Mouse (Mus musculus) cerebellum, adult 11-12 months (tissue): ENCODE results near the gene Atg7.

Experiments used
- DNase-seq: peaks from one replicate; pipeline ENCODE4 v3.0.0; 2022

The Atg7 gene

GRCm38 (mm10) chr6:114860677-114861568, 218.0 kb downstream of the Atg7 start:
- no peak for DNase-seq

- peak; percentile 82 for DNase-seq
These were observed 218.7 kb downstream of the Atg7 start for GRCm38 (mm10) chr6:114861591-114861990.

- no peak for DNase-seq
These were observed 219.1 kb downstream of the Atg7 start for GRCm38 (mm10) chr6:114862046-114862445.

GRCm38 (mm10) chr6:114863501-114863900, 220.6 kb downstream of the Atg7 start:
- no peak for DNase-seq

GRCm38 (mm10) chr6:114864421-114864820, 221.5 kb downstream of the Atg7 start:
- no peak for DNase-seq

GRCm38 (mm10) chr6:114866078-114866477, 223.2 kb downstream of the Atg7 start:
- DNase-seq: no peak

GRCm38 (mm10) chr6:114866619-114867018, 223.7 kb downstream of the Atg7 start:
- DNase-seq: no peak

GRCm38 (mm10) chr6:114868656-114869055, 225.8 kb downstream of the Atg7 start:
- DNase-seq: no peak

- no peak for DNase-seq
These were observed 226.7 kb downstream of the Atg7 start for GRCm38 (mm10) chr6:114869501-114870076.

- DNase-seq: no peak
These were observed 228.2 kb downstream of the Atg7 start for GRCm38 (mm10) chr6:114871010-114871660.

- no peak for DNase-seq
These were observed 230.9 kb downstream of the Atg7 start for GRCm38 (mm10) chr6:114873808-114874137.

GRCm38 (mm10) chr6:114874138-114874928, 231.4 kb downstream of the Atg7 start:
- peak; percentile 73 for DNase-seq

- DNase-seq: peak; percentile 89
These were observed 232.2 kb downstream of the Atg7 start for GRCm38 (mm10) chr6:114875018-114875558.

GRCm38 (mm10) chr6:114876033-114876432, 233.1 kb downstream of the Atg7 start:
- DNase-seq: no peak

GRCm38 (mm10) chr6:114876546-114876945, 233.6 kb downstream of the Atg7 start:
- DNase-seq: no peak

GRCm38 (mm10) chr6:114878841-114879520, 236.1 kb downstream of the Atg7 start:
- no peak for DNase-seq

GRCm38 (mm10) chr6:114880798-114881197, 237.9 kb downstream of the Atg7 start:
- DNase-seq: no peak

GRCm38 (mm10) chr6:114882212-114882611, 239.3 kb downstream of the Atg7 start:
- DNase-seq: no peak

GRCm38 (mm10) chr6:114882675-114883074, 239.8 kb downstream of the Atg7 start:
- DNase-seq: no peak

GRCm38 (mm10) chr6:114883261-114883740, 240.4 kb downstream of the Atg7 start:
- no peak for DNase-seq

GRCm38 (mm10) chr6:114885129-114885528, 242.2 kb downstream of the Atg7 start:
- no peak for DNase-seq

- no peak for DNase-seq
These were observed 243.1 kb downstream of the Atg7 start for GRCm38 (mm10) chr6:114886012-114886411.
